In genomic region chr6:42324482-42325267, GRCm38 (mm10) we compare ENCODE assay signal across 7 mouse cellular contexts. TPM values are rescaled to one million over a fixed set of nuclear protein-coding genes. Genes with fewer than 3 reads are reported as not detected.
DNase-seq lines count a peak whose midpoint lies in the region; ATAC-seq and TF ChIP-seq lines count a peak whose summit lies in the region.

Gene Fam131b, minus strand, starts transcription at chr6:42324643.

- DNase-seq in ES-E14 (ENCODE audit: low read depth, low spot score): peak; percentile 12
- DNase-seq in brain, embryonic 14.5 days (ENCODE audit: low read depth): peak; percentile 88
- peak; percentile 87 for DNase-seq in forebrain, embryonic 11.5 days (ENCODE audit: low spot score)
- DNase-seq in left cerebral cortex, adult 18-20 months (ENCODE audit: low spot score in 2 of 2): peak; percentile 68 to 80
- DNase-seq in mesoderm, embryonic 11.5 days (ENCODE audit: low read depth, low spot score): peak; percentile 55

- H3K27ac ChIP-seq in ES-E14 (ENCODE audit: insufficient read depth, low read depth, low read length, poor library complexity, severe bottlenecking): no peak within 1 kb of the TSS
- H3K27ac ChIP-seq in forebrain, embryonic 11.5 days (ENCODE audit: low read depth, low read length): peak within 1 kb of the TSS; percentile 64
- no peak within 1 kb of the TSS for H3K27ac ChIP-seq in stomach, embryonic 14.5 days (ENCODE audit: low read length)

- TF ChIP-seq CTCF in brain, embryonic 14.5 days (IDR thresholded peaks at IDR 0.05; ENCODE audit: borderline replicate concordance, extremely low read depth, insufficient read depth, insufficient read length): no peak

- ATAC-seq in forebrain, embryonic 11.5 days (replicated peaks; ENCODE audit: low FRiP score): peak; percentile 92
- peak; percentile 8 to 29; a peak in 2 of 4 replicates for ATAC-seq in hematopoietic stem cell, adult 5-6 weeks (replicated peaks in 1 of 2; ENCODE audit: insufficient read depth in 1 of 2, low FRiP score in 2 of 2, low TSS enrichment in 1 of 2, low read depth in 1 of 2, poor library complexity in 2 of 2, severe bottlenecking in 2 of 2)
- peak; percentile 78; the same call in 1 of the 2 replicates for ATAC-seq in stomach, embryonic 14.5 days (ENCODE audit: insufficient number of reproducible peaks, insufficient read depth, low FRiP score, low read depth)

- 0 out of 4 replicates have a peak, but pooled peaks cover 0 to 3% of the 10 kb centered on the region in 2 experiments for H3K4me1 ChIP-seq in ES-E14 (ENCODE audit: control insufficient read depth in 2 of 2, insufficient read depth in 2 of 2, low read length in 2 of 2, poor library complexity in 1 of 2)
- H3K4me1 ChIP-seq in forebrain, embryonic 11.5 days (replicated peaks; ENCODE audit: control insufficient read depth, insufficient read depth, low read length): peaks cover 2% of the 10 kb centered on the region; the same call in 1 of the 2 replicates
- peaks cover 8% of the 10 kb centered on the region; the same call in 1 of the 2 replicates for H3K4me1 ChIP-seq in stomach, embryonic 14.5 days (ENCODE audit: control insufficient read depth, insufficient read depth, low read length)

- H3K9me3 ChIP-seq in ES-E14 (ENCODE audit: control insufficient read depth, insufficient read depth, low read depth, low read length): no peaks in the 10 kb centered on the region
- H3K9me3 ChIP-seq in forebrain, embryonic 11.5 days (ENCODE audit: control insufficient read depth, low read length): no peaks in the 10 kb centered on the region
- H3K9me3 ChIP-seq in stomach, embryonic 14.5 days (ENCODE audit: control insufficient read depth, low read depth, low read length): no peaks in the 10 kb centered on the region

- peak within 1 kb of the TSS; percentile 20; the same call in 1 of the 2 replicates for H3K9ac ChIP-seq in ES-E14 (ENCODE audit: insufficient read depth, low read depth, low read length, poor library complexity, severe bottlenecking)
- H3K9ac ChIP-seq in forebrain, embryonic 11.5 days (ENCODE audit: low read length): peak within 1 kb of the TSS; percentile 77
- peak within 1 kb of the TSS; percentile 33; the same call in 1 of the 2 replicates for H3K9ac ChIP-seq in stomach, embryonic 14.5 days (replicated peaks; ENCODE audit: low read depth, low read length)

- under 1% methylated on average over 51 of the region's 68 CpGs for WGBS in forebrain, embryonic 11.5 days
- WGBS in stomach, embryonic 14.5 days: under 1% methylated on average over 51 of the region's 68 CpGs

- peak; percentile 66 for TF ChIP-seq POLR2A in brain, embryonic 14.5 days (IDR thresholded peaks at IDR 0.05; ENCODE audit: borderline replicate concordance, extremely low read depth, insufficient read depth, insufficient read length, poor library complexity, severe bottlenecking)

- no peaks in the 10 kb centered on the region; the same call in 1 of the 2 replicates for H3K27me3 ChIP-seq in forebrain, embryonic 11.5 days (ENCODE audit: control insufficient read depth, insufficient read depth, low read length)
- H3K27me3 ChIP-seq in stomach, embryonic 14.5 days (ENCODE audit: control insufficient read depth, insufficient read depth, low read length): peaks cover 11% of the 10 kb centered on the region; the same call in 1 of the 2 replicates

- H3K36me3 ChIP-seq in ES-E14 (ENCODE audit: control insufficient read depth, insufficient read depth, low read length, poor library complexity, severe bottlenecking): no peaks in the 10 kb centered on the region
- no peaks in the 10 kb centered on the region for H3K36me3 ChIP-seq in forebrain, embryonic 11.5 days (ENCODE audit: control insufficient read depth, insufficient read depth, low read length)
- H3K36me3 ChIP-seq in stomach, embryonic 14.5 days (ENCODE audit: control insufficient read depth, insufficient read depth, low read length): no peaks in the 10 kb centered on the region

- peak within 1 kb of the TSS; percentile 68 to 71 for H3K4me3 ChIP-seq in ES-E14 (ENCODE audit: insufficient read depth in 1 of 2, low read depth in 1 of 2, low read length in 2 of 2, poor library complexity in 1 of 2, severe bottlenecking in 1 of 2)
- peak within 1 kb of the TSS; percentile 56 for H3K4me3 ChIP-seq in forebrain, embryonic 11.5 days (ENCODE audit: low read depth, low read length)
- peak within 1 kb of the TSS; percentile 58 for H3K4me3 ChIP-seq in stomach, embryonic 14.5 days (ENCODE audit: low read depth, low read length)

- in situ Hi-C loops in ES-E14 (cut with MboI; ENCODE audit: low sequenced_read_pairs in 2 of 2, unreplicated experiment in 2 of 2): no loop called here

- peak within 1 kb of the TSS; percentile 94 for H3K4me2 ChIP-seq in forebrain, embryonic 11.5 days (ENCODE audit: low read depth, low read length, severe bottlenecking)
- H3K4me2 ChIP-seq in stomach, embryonic 14.5 days (replicated peaks; ENCODE audit: low read depth, low read length): peak within 1 kb of the TSS; percentile 94

TF ChIP-seq in ES-E14, 5 proteins besides CTCF, POLR2A, EP300 and RAD21:
- no peak for TF ChIP-seq HCFC1 (IDR thresholded peaks at IDR 0.05; ENCODE audit: borderline replicate concordance, insufficient read depth, low read length)
- TF ChIP-seq CHD2 (IDR thresholded peaks at IDR 0.05; ENCODE audit: low read depth, low read length): no peak
- TF ChIP-seq MAFK (IDR thresholded peaks at IDR 0.05; ENCODE audit: insufficient read depth, low read depth, low read length): no peak
- TF ChIP-seq ZC3H11A (IDR thresholded peaks at IDR 0.05; ENCODE audit: borderline replicate concordance, low read depth, low read length): no peak
- no peak for TF ChIP-seq ZNF384 (IDR thresholded peaks at IDR 0.05; ENCODE audit: low read depth, low read length)

RNA-seq across cellular contexts. Expression of gene Fam131b, which starts in this region (rescaled TPM):
- total RNA-seq in ES-E14 (2012; rRNA removed): 0.74 and 1.3 TPM in 2 replicates
- 30.9 and 37.9 TPM in 2 replicates for polyA plus RNA-seq in brain, embryonic 14.5 days (2012; rRNA removed)
- 2.8 and 3.0 TPM in 2 replicates for polyA plus RNA-seq in forebrain, embryonic 11.5 days (2014; fragmentation: Nextera tagmentation; extraction: Ambion mirVana)
- total RNA-seq in hematopoietic stem cell, adult 5-6 weeks (2017): not detected in 2 replicates
- 100 to 1,000 TPM; 115 to 123 TPM for total RNA-seq in left cerebral cortex, adult 18-20 months (2021)
- polyA plus RNA-seq in stomach, embryonic 14.5 days (2014; fragmentation: Nextera tagmentation; extraction: Ambion mirVana): 0.34 and 0.48 TPM in 2 replicates

Comparison
In these comparisons a context has a peak if more than half of its experiments do, and no peak if none do; other contexts are left out.
1. RNA of gene Fam131b (total RNA-seq): 115 to 123 TPM in left cerebral cortex, adult 18-20 months; 0.74 to 1.3 TPM in ES-E14 and not detected in hematopoietic stem cell, adult 5-6 weeks; every median in the first group is over 10 times any median in the second.
2. Peak in ATAC-seq in hematopoietic stem cell, adult 5-6 weeks; RNA of the gene not detected or under 1 TPM.
3. Peak in ATAC-seq, H3K4me3 ChIP-seq, H3K9ac ChIP-seq and H3K4me2 ChIP-seq in stomach, embryonic 14.5 days; RNA of the gene not detected or under 1 TPM.
4. DNase-seq: peak in every context shown above with its lines; median percentile 88 in brain, embryonic 14.5 days; 87 in forebrain, embryonic 11.5 days; 74 in left cerebral cortex, adult 18-20 months; 55 in mesoderm, embryonic 11.5 days; 12 in ES-E14.
5. H3K9ac ChIP-seq: peak in every context shown above with its lines; median percentile 77 in forebrain, embryonic 11.5 days; 33 in stomach, embryonic 14.5 days; 20 in ES-E14.
6. ATAC-seq: peak in every context shown above with its lines; median percentile 92 in forebrain, embryonic 11.5 days; 78 in stomach, embryonic 14.5 days; 18 in hematopoietic stem cell, adult 5-6 weeks.
7. Peak in every context shown above with its lines, with median percentiles within 50 percentile points of each other: H3K4me3 ChIP-seq.